Mouse (Mus musculus) liver (tissue): ENCODE measurements around the gene Sox15.

ENCODE experiments used
- DNase-seq: peaks from one replicate; pipeline ENCODE4 v3.0.0-alpha.2; 2020; ENCODE audit warnings: mixed read lengths

Gene Sox15

GRCm38 (mm10) chr11:69635471-69635870, 19.6 kb upstream of the Sox15 start:
- DNase-seq: no peak

- DNase-seq: no peak
Measured at GRCm38 (mm10) chr11:69645860-69646259, 9.3 kb upstream of the Sox15 start.

- no peak for DNase-seq
Measured at GRCm38 (mm10) chr11:69653399-69653798, 1.7 kb upstream of the Sox15 start.

- DNase-seq: no peak
Measured at GRCm38 (mm10) chr11:69654760-69655159, 354 bp upstream of the Sox15 start.

- no peak for DNase-seq
Measured at GRCm38 (mm10) chr11:69656065-69656455, 946 bp downstream of the Sox15 start.

GRCm38 (mm10) chr11:69656617-69657461, 1.7 kb downstream of the Sox15 start:
- DNase-seq: peak; percentile 59

GRCm38 (mm10) chr11:69657462-69657881, 2.4 kb downstream of the Sox15 start:
- DNase-seq: no peak

GRCm38 (mm10) chr11:69661221-69661881, 6.2 kb downstream of the Sox15 start:
- no peak for DNase-seq

GRCm38 (mm10) chr11:69662213-69662966, 7.3 kb downstream of the Sox15 start, which contains the start of gene Mpdu1:
Gene Mpdu1 (minus strand): TSS chr11:69662642.
- DNase-seq: peak; percentile 96

GRCm38 (mm10) chr11:69662967-69663671, 8.0 kb downstream of the Sox15 start:
- DNase-seq: no peak

- no peak for DNase-seq
Measured at GRCm38 (mm10) chr11:69663795-69664194, 8.7 kb downstream of the Sox15 start.

- no peak for DNase-seq
Measured at GRCm38 (mm10) chr11:69664841-69665240, 9.7 kb downstream of the Sox15 start.

GRCm38 (mm10) chr11:69665457-69665960, 10.4 kb downstream of the Sox15 start:
- DNase-seq: no peak

GRCm38 (mm10) chr11:69665961-69666664, 11.0 kb downstream of the Sox15 start, which contains the start of gene Cd68:
Gene Cd68 (minus strand): TSS chr11:69666153.
- DNase-seq: peak; percentile 57

- DNase-seq: no peak
Measured at GRCm38 (mm10) chr11:69666665-69667005, 11.5 kb downstream of the Sox15 start.

- peak; percentile 94 for DNase-seq
Measured at GRCm38 (mm10) chr11:69670786-69671725, 15.9 kb downstream of the Sox15 start.

GRCm38 (mm10) chr11:69671726-69672124, 16.6 kb downstream of the Sox15 start:
- DNase-seq: peak; percentile 42

GRCm38 (mm10) chr11:69672211-69672706, 17.1 kb downstream of the Sox15 start, which contains the start of gene Eif4a1:
Gene Eif4a1 (minus strand): TSS chr11:69672423.
- peak; percentile 100 for DNase-seq

- no peak for DNase-seq
Measured at GRCm38 (mm10) chr11:69679144-69679543, 24.0 kb downstream of the Sox15 start.

- no peak for DNase-seq
Measured at GRCm38 (mm10) chr11:69680136-69680855, 25.2 kb downstream of the Sox15 start.
